Mouse (Mus musculus): ENCODE measurements at regions not wholly inside any gene's neighbourhood (a gene's known extent, or its start where the extent isn't known, plus 50 kb on each side); places are given as distances from the start of the nearest gene placed in this dataset.

DNA sequence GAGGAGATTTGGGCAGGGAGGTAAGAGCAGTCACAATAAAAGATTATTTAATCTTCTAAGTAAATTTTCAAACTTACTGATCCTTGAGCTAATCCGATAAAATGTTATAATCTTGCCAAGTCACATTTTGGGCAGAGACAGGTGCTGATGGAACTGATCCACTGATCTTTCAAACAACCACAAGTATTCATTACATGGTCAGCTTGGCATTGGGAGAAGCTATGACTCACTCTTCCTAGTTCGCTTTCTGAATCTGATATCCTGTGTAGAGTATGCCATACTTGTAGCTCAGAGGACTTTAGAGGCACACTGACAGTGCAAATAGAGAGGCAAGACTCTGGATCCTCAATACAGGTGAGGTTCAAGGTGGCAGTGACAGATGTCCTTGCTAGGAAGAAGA, 142.4 kb upstream of the Col1a2 start:
- no peaks in the 10 kb centered on the region for H3K4me1 ChIP-seq (ENCODE audit: control insufficient read depth, insufficient read depth, low read length)
- ATAC-seq (ENCODE audit: low FRiP score, low TSS enrichment) (no peak), DNase-seq (no peak)
- no peak overlapping the region for H3K4me2 ChIP-seq (ENCODE audit: low read length)
- 97% methylated on average over 2 of the region's 2 CpGs for WGBS
- no peak overlapping the region for H3K27ac ChIP-seq (replicated peaks; ENCODE audit: low read depth, low read length)
- H3K27me3 ChIP-seq (ENCODE audit: control insufficient read depth, insufficient read depth, low read length) = no peaks in the 10 kb centered on the region
- H3K36me3 ChIP-seq (ENCODE audit: control insufficient read depth, insufficient read depth, low read length) = no peaks in the 10 kb centered on the region
- H3K9ac ChIP-seq (replicated peaks; ENCODE audit: low read length) = no peak overlapping the region
- H3K4me3 ChIP-seq (replicated peaks; ENCODE audit: low read depth, low read length) = no peak overlapping the region
- no peaks in the 10 kb centered on the region for H3K9me3 ChIP-seq (ENCODE audit: control insufficient read depth, low read length)

DNA sequence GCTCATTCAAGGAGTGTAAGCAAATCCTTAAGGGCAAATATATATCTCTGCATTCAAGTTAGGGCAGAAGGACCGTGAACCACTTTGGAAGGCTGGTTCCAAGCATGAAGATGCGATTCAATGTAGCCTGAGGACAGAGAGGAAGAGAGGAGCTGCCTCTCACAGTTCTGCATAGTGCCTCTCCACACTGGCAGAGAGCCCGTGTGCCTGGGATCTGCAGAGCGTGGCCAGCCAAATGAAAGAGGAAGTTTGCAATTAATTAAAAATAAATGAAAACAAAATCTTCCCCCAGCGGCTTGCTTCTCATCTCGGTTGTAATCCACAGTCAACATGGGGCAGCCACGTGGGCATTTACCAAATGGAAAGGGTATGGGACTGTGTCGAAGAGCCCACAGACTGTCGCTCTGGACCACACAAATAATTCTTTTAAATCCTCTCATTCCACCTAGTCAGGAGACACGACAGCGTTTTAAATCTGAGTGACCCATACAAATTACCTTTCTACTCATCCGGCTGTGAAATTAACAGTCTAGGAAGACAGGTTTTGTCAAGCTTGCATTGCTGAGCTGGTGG, 129.1 kb upstream of the Col1a2 start:
- Histone ChIP-seq H3K9ac (replicated peaks; ENCODE audit: low read length) (no peak overlapping the region), H3K4me3 (replicated peaks; ENCODE audit: low read depth, low read length) (no peak overlapping the region), H3K4me2 (ENCODE audit: low read length) (no peak overlapping the region), H3K36me3 (ENCODE audit: control insufficient read depth, insufficient read depth, low read length) (no peaks in the 10 kb centered on the region), H3K4me1 (ENCODE audit: control insufficient read depth, insufficient read depth, low read length) (no peaks in the 10 kb centered on the region; the same call in 1 of the 2 replicates), H3K27ac (replicated peaks; ENCODE audit: low read depth, low read length) (no peak overlapping the region), H3K9me3 (ENCODE audit: control insufficient read depth, low read length) (no peaks in the 10 kb centered on the region), H3K27me3 (ENCODE audit: control insufficient read depth, insufficient read depth, low read length) (no peaks in the 10 kb centered on the region)
- WGBS = 68% methylated on average over 12 of the region's 12 CpGs
- peak; percentile 34; the same call in 1 of the 2 replicates for ATAC-seq (ENCODE audit: low FRiP score, low TSS enrichment)
- peak; percentile 46 for DNase-seq

DNA sequence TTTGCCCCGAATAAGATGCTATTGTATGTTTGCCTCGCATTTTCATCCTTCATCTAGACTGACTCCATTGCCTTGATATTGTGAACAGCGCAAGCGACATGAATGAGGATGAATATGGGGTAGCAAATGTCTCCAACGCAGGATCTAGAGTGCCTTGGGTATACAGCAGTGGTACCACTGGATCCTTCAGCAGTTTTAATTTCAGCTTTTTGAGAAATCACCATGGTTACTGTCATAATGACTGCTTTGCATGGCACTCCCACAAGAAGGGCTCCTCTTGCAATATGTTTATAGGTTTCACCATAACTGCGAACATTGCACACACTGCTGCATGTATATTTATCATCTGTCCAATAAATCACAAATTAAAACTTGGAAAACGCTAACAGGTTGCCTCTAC, 107.8 kb upstream of the Col1a2 start:
- 76% methylated on average over 7 of the region's 7 CpGs for WGBS

DNA sequence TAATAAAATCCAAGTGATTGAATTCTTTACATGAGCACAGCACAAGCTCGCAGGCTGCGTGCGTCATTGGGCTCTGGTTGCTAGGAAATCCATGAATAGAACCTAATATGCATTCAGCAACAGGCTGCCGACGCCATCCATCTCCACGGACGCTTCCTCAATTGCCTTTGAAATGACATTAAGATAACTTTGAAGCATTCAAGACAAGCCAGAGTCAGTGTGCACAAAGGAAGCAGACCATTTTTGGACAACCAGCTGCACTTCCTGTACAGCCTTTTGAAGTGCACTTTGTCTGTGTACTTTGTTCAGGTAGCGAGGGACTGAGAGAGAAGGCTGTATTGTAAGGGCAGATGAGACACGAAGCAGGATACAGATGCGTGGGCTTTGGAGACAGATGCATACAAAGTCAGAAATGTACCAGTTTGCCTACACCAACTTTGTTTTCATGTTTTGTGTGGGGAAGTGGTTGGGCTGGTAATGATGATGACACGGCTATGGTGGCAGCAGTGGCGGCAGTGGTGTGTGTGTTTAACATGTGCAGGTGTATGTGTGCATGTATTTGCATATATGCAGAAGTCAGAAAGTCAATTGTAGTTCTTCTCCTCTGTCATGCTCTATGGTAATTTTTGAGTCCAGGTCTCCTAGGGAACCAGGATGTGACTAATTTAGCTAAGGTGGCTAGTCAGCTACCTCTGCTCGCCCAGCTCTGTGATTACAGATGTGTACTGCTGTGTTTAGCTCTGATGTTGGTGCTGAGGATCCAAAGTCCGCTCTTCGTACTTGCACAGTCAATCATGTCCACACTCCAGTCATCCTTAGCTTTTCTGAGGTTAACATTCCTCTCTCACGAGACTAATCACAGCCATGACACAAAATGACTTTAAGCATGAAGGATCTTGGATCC, 106.7 kb upstream of the Col1a2 start:
- ATAC-seq (ENCODE audit: low FRiP score, low TSS enrichment) = no peak; the same call in 1 of the 2 replicates
- no peaks in the 10 kb centered on the region for H3K9me3 ChIP-seq (ENCODE audit: control insufficient read depth, low read length)
- 33% methylated on average over 16 of the region's 16 CpGs for WGBS
- peak overlapping the region; percentile 37 for H3K4me2 ChIP-seq (ENCODE audit: low read length)
- no peaks in the 10 kb centered on the region for H3K27me3 ChIP-seq (ENCODE audit: control insufficient read depth, insufficient read depth, low read length)
- no peak overlapping the region for H3K27ac ChIP-seq (replicated peaks; ENCODE audit: low read depth, low read length)
- H3K4me1 ChIP-seq (ENCODE audit: control insufficient read depth, insufficient read depth, low read length) = peaks cover 7% of the 10 kb centered on the region
- H3K4me3 ChIP-seq (replicated peaks; ENCODE audit: low read depth, low read length) = no peak overlapping the region
- DNase-seq = peak; percentile 76
- H3K9ac ChIP-seq (replicated peaks; ENCODE audit: low read length) = no peak overlapping the region
- no peaks in the 10 kb centered on the region for H3K36me3 ChIP-seq (ENCODE audit: control insufficient read depth, insufficient read depth, low read length)

More for the DNA sequence above, 107.8 kb upstream of the Col1a2 start:
- ATAC-seq (ENCODE audit: low FRiP score, low TSS enrichment) = no peak
- Histone ChIP-seq H3K4me1 (ENCODE audit: control insufficient read depth, insufficient read depth, low read length) (peaks cover 7% of the 10 kb centered on the region), H3K4me3 (replicated peaks; ENCODE audit: low read depth, low read length) (no peak overlapping the region), H3K27me3 (ENCODE audit: control insufficient read depth, insufficient read depth, low read length) (no peaks in the 10 kb centered on the region), H3K9me3 (ENCODE audit: control insufficient read depth, low read length) (no peaks in the 10 kb centered on the region), H3K9ac (replicated peaks; ENCODE audit: low read length) (no peak overlapping the region), H3K36me3 (ENCODE audit: control insufficient read depth, insufficient read depth, low read length) (no peaks in the 10 kb centered on the region), H3K27ac (replicated peaks; ENCODE audit: low read depth, low read length) (no peak overlapping the region), H3K4me2 (ENCODE audit: low read length) (no peak overlapping the region)
- DNase-seq = no peak

DNA sequence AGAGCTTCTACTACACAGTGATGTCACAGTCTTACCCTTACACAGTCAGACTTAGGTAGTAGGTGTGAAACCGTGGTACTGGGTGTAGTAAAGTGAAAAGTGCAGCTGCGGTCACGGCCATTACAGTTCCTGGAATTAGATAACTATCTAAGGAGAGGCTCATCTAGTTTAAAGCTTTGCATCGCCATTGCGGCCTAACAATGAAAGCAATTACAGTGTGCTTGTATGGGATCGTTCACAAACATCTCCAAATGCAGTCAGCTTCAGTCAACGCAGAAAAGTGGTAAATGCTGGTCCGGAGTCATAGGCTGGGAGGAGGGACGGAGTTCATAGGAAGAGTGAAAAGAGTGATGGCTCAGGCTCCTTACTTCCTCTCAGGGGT, 106.0 kb upstream of the Col1a2 start:
- WGBS = 90% methylated on average over 9 of the region's 9 CpGs
- Histone ChIP-seq H3K27me3 (ENCODE audit: control insufficient read depth, insufficient read depth, low read length) (no peaks in the 10 kb centered on the region), H3K36me3 (ENCODE audit: control insufficient read depth, insufficient read depth, low read length) (no peaks in the 10 kb centered on the region), H3K4me3 (replicated peaks; ENCODE audit: low read depth, low read length) (no peak overlapping the region), H3K9me3 (ENCODE audit: control insufficient read depth, low read length) (no peaks in the 10 kb centered on the region), H3K4me2 (ENCODE audit: low read length) (no peak overlapping the region), H3K4me1 (ENCODE audit: control insufficient read depth, insufficient read depth, low read length) (peaks cover 7% of the 10 kb centered on the region), H3K27ac (replicated peaks; ENCODE audit: low read depth, low read length) (no peak overlapping the region), H3K9ac (replicated peaks; ENCODE audit: low read length) (no peak overlapping the region)
- DNase-seq (no peak), ATAC-seq (ENCODE audit: low FRiP score, low TSS enrichment) (no peak)

DNA sequence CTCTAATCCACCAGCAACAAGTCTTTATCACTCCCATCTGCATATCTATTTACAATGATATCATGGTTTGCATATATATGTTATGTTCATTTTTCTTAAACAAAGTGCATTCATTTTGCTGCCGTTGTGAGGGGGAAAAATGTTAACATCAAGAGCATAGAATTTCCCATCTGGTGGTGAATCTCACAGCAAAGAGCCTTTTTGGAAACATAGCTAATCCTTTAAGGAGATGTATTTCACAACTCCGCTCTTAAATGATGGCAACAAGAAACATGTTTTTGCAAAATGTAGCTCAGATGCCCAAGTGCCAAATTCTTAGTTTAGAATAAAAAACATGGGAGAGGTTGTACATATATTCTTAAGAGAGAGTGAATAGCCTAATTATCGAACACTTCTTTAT, 99.3 kb upstream of the Col1a2 start:
- H3K4me1 ChIP-seq (ENCODE audit: control insufficient read depth, insufficient read depth, low read length) = no peaks in the 10 kb centered on the region
- ATAC-seq (ENCODE audit: low FRiP score, low TSS enrichment) = no peak
- no peak overlapping the region for H3K4me3 ChIP-seq (replicated peaks; ENCODE audit: low read depth, low read length)
- no peak overlapping the region for H3K9ac ChIP-seq (replicated peaks; ENCODE audit: low read length)
- H3K9me3 ChIP-seq (ENCODE audit: control insufficient read depth, low read length) = no peaks in the 10 kb centered on the region
- DNase-seq = no peak
- H3K27me3 ChIP-seq (ENCODE audit: control insufficient read depth, insufficient read depth, low read length) = no peaks in the 10 kb centered on the region
- H3K27ac ChIP-seq (replicated peaks; ENCODE audit: low read depth, low read length) = no peak overlapping the region
- 93% methylated on average over 3 of the region's 3 CpGs for WGBS
- H3K4me2 ChIP-seq (ENCODE audit: low read length) = no peak overlapping the region
- no peaks in the 10 kb centered on the region for H3K36me3 ChIP-seq (ENCODE audit: control insufficient read depth, insufficient read depth, low read length)

DNA sequence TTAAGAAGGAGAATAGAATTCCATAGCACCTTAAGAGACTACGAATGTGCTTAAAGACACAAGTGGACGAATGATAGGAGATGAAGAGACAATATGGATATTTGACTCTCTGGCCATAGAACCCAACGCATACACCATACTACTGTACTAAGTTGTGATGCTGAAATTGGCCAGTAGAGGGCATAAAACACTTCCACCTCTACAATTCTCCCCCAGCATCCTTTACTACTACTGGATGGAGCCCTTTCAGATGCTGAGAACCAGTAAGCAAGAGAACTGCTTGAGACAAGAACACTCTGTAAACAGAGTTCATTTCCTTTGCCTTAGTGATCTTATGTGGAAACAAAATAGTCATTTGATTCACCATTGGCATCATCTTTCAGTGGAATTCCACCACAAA, 96.9 kb upstream of the Col1a2 start:
- no peaks in the 10 kb centered on the region for H3K4me1 ChIP-seq (ENCODE audit: control insufficient read depth, insufficient read depth, low read length)
- H3K4me3 ChIP-seq (replicated peaks; ENCODE audit: low read depth, low read length) = no peak overlapping the region
- peak; percentile 47 for DNase-seq
- no peak for ATAC-seq (ENCODE audit: low FRiP score, low TSS enrichment)
- H3K9ac ChIP-seq (replicated peaks; ENCODE audit: low read length) = no peak overlapping the region
- no peak overlapping the region for H3K27ac ChIP-seq (replicated peaks; ENCODE audit: low read depth, low read length)
- H3K27me3 ChIP-seq (ENCODE audit: control insufficient read depth, insufficient read depth, low read length) = no peaks in the 10 kb centered on the region
- H3K9me3 ChIP-seq (ENCODE audit: control insufficient read depth, low read length) = no peaks in the 10 kb centered on the region
- WGBS = 57% methylated on average over 3 of the region's 3 CpGs
- H3K36me3 ChIP-seq (ENCODE audit: control insufficient read depth, insufficient read depth, low read length) = no peaks in the 10 kb centered on the region
- no peak overlapping the region for H3K4me2 ChIP-seq (ENCODE audit: low read length)

DNA sequence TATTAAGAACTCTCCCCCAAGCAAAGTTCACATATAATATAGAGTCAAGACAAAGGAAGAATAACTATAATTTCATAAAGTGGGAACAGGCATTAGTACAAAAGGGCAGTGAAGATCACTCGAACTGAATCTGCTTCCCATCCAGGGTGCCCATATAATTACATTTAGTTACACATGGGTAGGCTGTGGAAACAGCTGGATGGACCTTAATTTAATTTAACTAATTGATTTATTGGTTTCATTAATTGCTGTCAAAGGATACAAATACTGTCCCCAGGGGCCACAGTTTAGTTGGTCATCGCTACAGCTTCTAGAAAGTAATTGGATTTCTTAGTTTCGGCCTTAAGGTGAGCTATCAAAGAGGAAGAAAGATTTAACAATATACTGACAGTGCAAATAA, 91.4 kb upstream of the Col1a2 start:
- ATAC-seq (ENCODE audit: low FRiP score, low TSS enrichment) = no peak
- no peak overlapping the region for H3K4me3 ChIP-seq (replicated peaks; ENCODE audit: low read depth, low read length)
- WGBS = 59% methylated on average over 3 of the region's 3 CpGs
- no peak overlapping the region for H3K27ac ChIP-seq (replicated peaks; ENCODE audit: low read depth, low read length)
- H3K27me3 ChIP-seq (ENCODE audit: control insufficient read depth, insufficient read depth, low read length) = no peaks in the 10 kb centered on the region
- H3K9ac ChIP-seq (replicated peaks; ENCODE audit: low read length) = no peak overlapping the region
- H3K36me3 ChIP-seq (ENCODE audit: control insufficient read depth, insufficient read depth, low read length) = no peaks in the 10 kb centered on the region
- 0 out of 2 replicates have a peak, but pooled peaks cover 7% of the 10 kb centered on the region for H3K4me1 ChIP-seq (ENCODE audit: control insufficient read depth, insufficient read depth, low read length)
- DNase-seq = no peak
- H3K4me2 ChIP-seq (ENCODE audit: low read length) = no peak overlapping the region
- no peaks in the 10 kb centered on the region for H3K9me3 ChIP-seq (ENCODE audit: control insufficient read depth, low read length)

DNA sequence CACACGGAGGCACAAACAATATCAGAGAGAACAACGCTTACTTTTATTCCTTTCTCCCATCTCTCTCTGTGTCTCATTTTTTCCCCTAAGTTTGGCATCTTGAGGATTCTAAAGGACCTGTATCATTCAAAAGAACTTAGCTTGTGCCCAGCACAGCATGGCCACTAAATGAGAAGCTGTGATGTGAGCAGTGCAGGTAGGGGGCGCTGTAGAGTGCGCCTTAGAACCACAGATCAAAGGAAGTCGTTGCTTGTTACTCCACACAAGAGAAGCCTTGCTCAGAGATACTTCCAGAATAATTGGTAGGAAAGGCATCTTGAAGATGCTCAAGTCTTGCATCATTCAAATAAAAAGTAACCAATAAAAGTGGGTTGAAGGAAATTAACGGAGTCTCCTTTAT, 90.4 kb upstream of the Col1a2 start:
- Histone ChIP-seq H3K27me3 (ENCODE audit: control insufficient read depth, insufficient read depth, low read length) (no peaks in the 10 kb centered on the region), H3K27ac (replicated peaks; ENCODE audit: low read depth, low read length) (no peak overlapping the region), H3K4me1 (ENCODE audit: control insufficient read depth, insufficient read depth, low read length) (0 out of 2 replicates have a peak, but pooled peaks cover 7% of the 10 kb centered on the region), H3K9ac (replicated peaks; ENCODE audit: low read length) (no peak overlapping the region), H3K4me3 (replicated peaks; ENCODE audit: low read depth, low read length) (no peak overlapping the region), H3K36me3 (ENCODE audit: control insufficient read depth, insufficient read depth, low read length) (no peaks in the 10 kb centered on the region), H3K4me2 (ENCODE audit: low read length) (no peak overlapping the region), H3K9me3 (ENCODE audit: control insufficient read depth, low read length) (no peaks in the 10 kb centered on the region)
- 40% methylated on average over 6 of the region's 6 CpGs for WGBS
- peak; percentile 55 for DNase-seq
- no peak for ATAC-seq (ENCODE audit: low FRiP score, low TSS enrichment)
